Mouse (Mus musculus) midbrain, embryonic 15.5 days (tissue): ENCODE data around the gene Olfr1079. TPM values are rescaled to one million over a fixed set of nuclear protein-coding genes. Genes with fewer than 3 reads are reported as not detected.
"Not testable (repeated sequence)": the region's sequence is repeated elsewhere in the genome, so short reads cannot be mapped to it uniquely, and the experiment has no call there.

ENCODE experiments used
- ATAC-seq: fragments of 200-750 bp; cut with Nextera tagmentation; replicated peaks from 2 replicates; pipeline ENCODE4 v1.8.0; 2017; ENCODE audit warnings: moderate TSS enrichment
- H3K27ac ChIP-seq: fragments of 300-500 bp; sonication (generic); 2 replicates; pipeline ENCODE4 v1.5.1; 2015; ENCODE audit warnings: mild to moderate bottlenecking, inconsistent platforms
- H3K27me3 ChIP-seq: fragments of 300-500 bp; sonication (generic); replicated peaks from 2 replicates; pipeline ENCODE4 v1.6.1; 2015; ENCODE audit warnings: inconsistent platforms
- H3K36me3 ChIP-seq: fragments of 300-500 bp; sonication (generic); replicated peaks from 2 replicates; pipeline ENCODE4 v1.6.1; 2015; ENCODE audit warnings: inconsistent platforms
- H3K4me1 ChIP-seq: fragments of 300-500 bp; sonication (generic); 2 replicates; pipeline ENCODE4 v1.6.1; 2015; ENCODE audit warnings: inconsistent platforms
- H3K4me2 ChIP-seq: fragments of 300-500 bp; sonication (generic); 2 replicates; pipeline ENCODE4 v1.6.1; 2015; ENCODE audit warnings: inconsistent platforms, mild to moderate bottlenecking, moderate library complexity
- H3K4me3 ChIP-seq: fragments of 300-500 bp; sonication (generic); 2 replicates; pipeline ENCODE4 v1.5.1; 2015; ENCODE audit warnings: mild to moderate bottlenecking, inconsistent platforms
- H3K9ac ChIP-seq: fragments of 300-500 bp; sonication (generic); 2 replicates; pipeline ENCODE4 v1.6.1; 2015; ENCODE audit warnings: mild to moderate bottlenecking, inconsistent platforms
- H3K9me3 ChIP-seq: fragments of 300-500 bp; sonication (generic); 2 replicates; pipeline ENCODE4 v1.6.1; 2016; ENCODE audit warnings: inconsistent platforms
- WGBS: fragments of 180-500 bp; shearing (Covaris S2); methylation state at CpG from one replicate; pipeline ENCODE4 v1.1.7; 2015; ENCODE audit warnings: mixed read lengths; 5-methylcytosine and 5-hydroxymethylcytosine counted together
- polyA plus RNA-seq: library from polyadenylated mRNA; unstranded; fragments of >200 nt; fragmentation: Nextera tagmentation; extraction: Ambion mirVana; gene quantifications from 2 replicates; pipeline ENCODE4 v1.2.1, GENCODE M21; 2015

Gene Olfr1079
- not detected in 2 replicates for polyA plus RNA-seq

GRCm38 (mm10) chr2:86542380-86542779 is at the start of gene Olfr1079:
Gene Olfr1079, minus strand, starts transcription at chr2:86542480.
- H3K27me3 ChIP-seq: no peaks in the 10 kb centered on the region

GRCm38 (mm10) chr2:86558135-86558534 is 15.9 kb upstream of the Olfr1079 start, which contains the start of gene Olfr1080:
Gene Olfr1080, minus strand, starts transcription at chr2:86558235.
- not testable (repeated sequence) for ATAC-seq, H3K4me1 ChIP-seq, H3K9ac ChIP-seq, H3K27me3 ChIP-seq, H3K9me3 ChIP-seq, H3K4me2 ChIP-seq, H3K4me3 ChIP-seq, H3K27ac ChIP-seq, H3K36me3 ChIP-seq

More at GRCm38 (mm10) chr2:86542380-86542779, at the start of gene Olfr1079:
- H3K4me1 ChIP-seq: no peaks in the 10 kb centered on the region
- H3K27ac ChIP-seq: no peak within 1 kb of the TSS
- no peak within 1 kb of the TSS for H3K4me2 ChIP-seq
- no peak for ATAC-seq
- H3K36me3 ChIP-seq: no peaks in the 10 kb centered on the region
- WGBS: 59% methylated on average over 1 of the region's 1 CpGs
- H3K4me3 ChIP-seq: no peak within 1 kb of the TSS
- no peaks in the 10 kb centered on the region for H3K9me3 ChIP-seq
- no peak within 1 kb of the TSS for H3K9ac ChIP-seq

GRCm38 (mm10) chr2:86530991-86531390 is 11.3 kb downstream of the Olfr1079 start:
- Histone ChIP-seq H3K4me3 (no peak overlapping the region), H3K27ac (no peak overlapping the region), H3K4me2 (no peak overlapping the region), H3K9me3 (no peaks in the 10 kb centered on the region), H3K4me1 (no peaks in the 10 kb centered on the region), H3K27me3 (no peaks in the 10 kb centered on the region), H3K36me3 (no peaks in the 10 kb centered on the region), H3K9ac (no peak overlapping the region)
- ATAC-seq: no peak
- 69% methylated on average over 1 of the region's 1 CpGs for WGBS

- Histone ChIP-seq H3K27ac (no peak within 1 kb of the TSS), H3K4me2 (no peak within 1 kb of the TSS), H3K4me3 (no peak within 1 kb of the TSS), H3K9me3 (no peaks in the 10 kb centered on the region), H3K9ac (no peak within 1 kb of the TSS), H3K36me3 (no peaks in the 10 kb centered on the region), H3K4me1 (no peaks in the 10 kb centered on the region), H3K27me3 (no peaks in the 10 kb centered on the region)
- ATAC-seq: no peak
- 82% methylated on average over 1 of the region's 1 CpGs for WGBS
Measured at GRCm38 (mm10) chr2:86508161-86508560, 34.1 kb downstream of the Olfr1079 start, which contains the start of gene Olfr1076. Gene Olfr1076, plus strand, starts transcription at chr2:86508461.

DNA sequence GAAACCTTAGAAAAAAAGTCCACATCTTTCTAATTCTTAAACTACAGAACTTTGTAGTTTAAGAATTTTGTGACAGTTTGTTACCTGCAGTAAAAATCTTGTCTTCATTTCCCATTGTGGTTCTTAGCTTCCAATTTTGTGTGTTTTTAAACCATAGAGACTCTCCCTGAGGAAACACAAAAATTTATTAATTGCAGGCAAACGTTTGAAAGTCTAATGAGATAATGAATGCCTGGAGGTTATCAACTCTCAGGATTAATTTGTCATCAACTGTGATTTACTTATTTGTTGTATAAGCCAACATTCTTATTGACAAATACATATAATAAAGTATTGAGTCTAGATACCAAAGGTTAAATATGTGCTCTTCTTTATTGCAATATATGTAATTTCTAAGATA is 55.0 kb downstream of the Olfr1079 start, which contains the start of gene Olfr228:
Olfr228 (minus strand) TSS at position 101 of the 400 bp plus-strand sequence.
- H3K27me3 ChIP-seq: no peaks in the 10 kb centered on the region
- H3K4me1 ChIP-seq: no peaks in the 10 kb centered on the region
- H3K36me3 ChIP-seq: no peaks in the 10 kb centered on the region
- H3K9me3 ChIP-seq: no peaks in the 10 kb centered on the region
- ATAC-seq: no peak
- H3K9ac ChIP-seq: no peak within 1 kb of the TSS
- no peak within 1 kb of the TSS for H3K4me3 ChIP-seq
- 53% methylated on average over 1 of the region's 1 CpGs for WGBS
- no peak within 1 kb of the TSS for H3K27ac ChIP-seq
- H3K4me2 ChIP-seq: no peak within 1 kb of the TSS

Other genes starting within 250 kb of the Olfr1079 start
- gene Olfr1053, start 227.2 kb downstream of the Olfr1079 start, polyA plus RNA-seq: not detected in 2 replicates
- gene Olfr1054, start 207.0 kb downstream of the Olfr1079 start, polyA plus RNA-seq: not detected in 2 replicates
- gene Olfr1055, start 192.2 kb downstream of the Olfr1079 start, polyA plus RNA-seq: not detected in 2 replicates
- not detected in 2 replicates for gene Olfr1056, start 180.0 kb downstream of the Olfr1079 start, polyA plus RNA-seq
- gene Olfr1057, start 164.1 kb downstream of the Olfr1079 start, polyA plus RNA-seq: not detected in 2 replicates
- not detected in 2 replicates for gene Olfr1058, start 153.9 kb downstream of the Olfr1079 start, polyA plus RNA-seq
- gene Olfr1061, start 128.4 kb downstream of the Olfr1079 start, polyA plus RNA-seq: not detected in 2 replicates
- gene Olfr1062, start 115.7 kb downstream of the Olfr1079 start, polyA plus RNA-seq: not detected in 2 replicates
- not detected in 2 replicates for gene Olfr1065, start 91.9 kb downstream of the Olfr1079 start, polyA plus RNA-seq
- not detected in 2 replicates for gene Olfr1066, start 86.2 kb downstream of the Olfr1079 start, polyA plus RNA-seq
- not detected in 2 replicates for gene Olfr228, start 55.1 kb downstream of the Olfr1079 start, polyA plus RNA-seq
- not detected in 2 replicates for gene Olfr1076, start 34.0 kb downstream of the Olfr1079 start, polyA plus RNA-seq
- not detected in 2 replicates for gene Olfr1080, start 15.8 kb upstream of the Olfr1079 start, polyA plus RNA-seq
- not detected in 2 replicates for gene Olfr1082, start 56.5 kb upstream of the Olfr1079 start, polyA plus RNA-seq
- not detected in 2 replicates for gene Olfr1084, start 97.2 kb upstream of the Olfr1079 start, polyA plus RNA-seq
- gene Olfr1085, start 119.5 kb upstream of the Olfr1079 start, polyA plus RNA-seq: not detected in 2 replicates
- gene Olfr1086, start 137.6 kb upstream of the Olfr1079 start, polyA plus RNA-seq: not detected in 2 replicates
- gene Olfr1087, start 155.9 kb upstream of the Olfr1079 start, polyA plus RNA-seq: not detected in 2 replicates
- gene Olfr1089, start 191.2 kb upstream of the Olfr1079 start, polyA plus RNA-seq: not detected in 2 replicates
- not detected in 2 replicates for gene Olfr1090, start 216.5 kb upstream of the Olfr1079 start, polyA plus RNA-seq
- not detected in 2 replicates for gene Olfr1093, start 240.0 kb upstream of the Olfr1079 start, polyA plus RNA-seq